Mouse (Mus musculus) forebrain, embryonic 11.5 days (tissue): Measurements from ENCODE around the gene Mrpl1. TPM values are rescaled to one million over a fixed set of nuclear protein-coding genes. Genes with fewer than 3 reads are reported as not detected.
A peak's percentile ranks its signal among the peaks of the same experiment; 100 is the strongest.

Experiments
- ATAC-seq: fragments of 200-750 bp; cut with Nextera tagmentation; replicated peaks from 2 replicates; pipeline ENCODE4 v1.8.0; 2017; ENCODE audit warnings: moderate TSS enrichment; ENCODE audit not compliant: low FRiP score
- DNase-seq: peaks from one replicate; pipeline ENCODE4 v3.0.0-alpha.2; 2017; ENCODE audit warnings: low spot score
- H3K27ac ChIP-seq: fragments of 300-500 bp; sonication (generic); 2 replicates; pipeline ENCODE4 v1.5.1; 2014; ENCODE audit warnings: low read depth, low read length
- H3K27me3 ChIP-seq: fragments of 300-500 bp; sonication (generic); 2 replicates; pipeline ENCODE4 v1.6.1; 2014; ENCODE audit warnings: mild to moderate bottlenecking, low read length, mixed read lengths; ENCODE audit not compliant: control insufficient read depth, insufficient read depth
- H3K36me3 ChIP-seq: fragments of 300-500 bp; sonication (generic); 2 replicates; pipeline ENCODE4 v1.6.1; 2014; ENCODE audit warnings: mild to moderate bottlenecking, low read length, moderate library complexity, mixed read lengths; ENCODE audit not compliant: control insufficient read depth, insufficient read depth
- H3K4me1 ChIP-seq: fragments of 300-500 bp; sonication (generic); replicated peaks from 2 replicates; pipeline ENCODE4 v1.6.1; 2014; ENCODE audit warnings: low read length, mixed read lengths; ENCODE audit not compliant: control insufficient read depth, insufficient read depth
- H3K4me2 ChIP-seq: fragments of 300-500 bp; sonication (generic); 2 replicates; pipeline ENCODE4 v1.6.1; 2014; ENCODE audit warnings: low read depth, mild to moderate bottlenecking, low read length, moderate library complexity, mixed read lengths; ENCODE audit not compliant: severe bottlenecking
- H3K4me3 ChIP-seq: fragments of 300-500 bp; sonication (generic); 2 replicates; pipeline ENCODE4 v1.5.1; 2014; ENCODE audit warnings: low read depth, low read length
- H3K9ac ChIP-seq: fragments of 300-500 bp; sonication (generic); 2 replicates; pipeline ENCODE4 v1.6.1; 2014; ENCODE audit warnings: low read length
- H3K9me3 ChIP-seq: fragments of 300-500 bp; sonication (generic); 2 replicates; pipeline ENCODE4 v1.6.1; 2016; ENCODE audit warnings: low read length, mixed read lengths; ENCODE audit not compliant: control insufficient read depth
- WGBS: fragments of 180-500 bp; shearing (Covaris S2); extraction: QIAGEN DNeasy Blood & Tissue Kit; methylation state at CpG from one replicate; pipeline ENCODE4 v1.1.7; 2014; 5-methylcytosine and 5-hydroxymethylcytosine counted together
- polyA plus RNA-seq: library from polyadenylated mRNA; unstranded; fragments of >200 nt; fragmentation: Nextera tagmentation; extraction: Ambion mirVana; gene quantifications from 2 replicates; pipeline ENCODE4 v1.2.1, GENCODE M21; 2014

Mrpl1 gene
- 20.3 and 23.6 TPM in 2 replicates for polyA plus RNA-seq

DNA sequence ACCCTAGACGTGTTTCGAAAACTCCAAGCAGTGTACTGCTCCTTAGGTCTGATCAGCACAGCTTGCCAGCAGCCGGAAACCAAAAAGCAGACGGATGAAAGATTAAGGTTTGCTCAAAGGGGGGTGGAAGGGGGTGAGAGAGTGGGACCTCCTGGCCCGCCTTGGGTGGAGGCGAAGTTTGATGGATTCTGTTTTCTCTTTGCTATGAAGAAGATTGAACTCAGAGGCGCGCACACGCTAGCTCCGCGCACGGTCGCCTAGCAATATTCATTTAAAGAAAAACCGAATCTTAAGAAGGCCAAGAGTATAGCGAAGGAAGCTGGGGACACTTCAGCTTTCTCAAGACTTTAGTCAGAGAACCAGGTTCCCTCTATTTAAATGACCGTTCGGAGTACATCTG lies at the start of gene Mrpl1:
Mrpl1 (plus strand) TSS at position 35 of the 400 bp plus-strand sequence.
- H3K27me3 ChIP-seq, result no peaks in the 10 kb centered on the region
- WGBS, result 2% methylated on average over 17 of the region's 17 CpGs
- peak within 1 kb of the TSS; percentile 15; the same call in 1 of the 2 replicates for H3K27ac ChIP-seq
- H3K4me3 ChIP-seq, result peak within 1 kb of the TSS; percentile 81
- H3K9ac ChIP-seq, result peak within 1 kb of the TSS; percentile 80
- H3K36me3 ChIP-seq, result no peaks in the 10 kb centered on the region
- H3K4me2 ChIP-seq, result peak within 1 kb of the TSS; percentile 66
- DNase-seq, result peak; percentile 52
- H3K4me1 ChIP-seq, result no peaks in the 10 kb centered on the region; the same call in 1 of the 2 replicates
- ATAC-seq, result peak; percentile 74
- no peaks in the 10 kb centered on the region for H3K9me3 ChIP-seq

DNA sequence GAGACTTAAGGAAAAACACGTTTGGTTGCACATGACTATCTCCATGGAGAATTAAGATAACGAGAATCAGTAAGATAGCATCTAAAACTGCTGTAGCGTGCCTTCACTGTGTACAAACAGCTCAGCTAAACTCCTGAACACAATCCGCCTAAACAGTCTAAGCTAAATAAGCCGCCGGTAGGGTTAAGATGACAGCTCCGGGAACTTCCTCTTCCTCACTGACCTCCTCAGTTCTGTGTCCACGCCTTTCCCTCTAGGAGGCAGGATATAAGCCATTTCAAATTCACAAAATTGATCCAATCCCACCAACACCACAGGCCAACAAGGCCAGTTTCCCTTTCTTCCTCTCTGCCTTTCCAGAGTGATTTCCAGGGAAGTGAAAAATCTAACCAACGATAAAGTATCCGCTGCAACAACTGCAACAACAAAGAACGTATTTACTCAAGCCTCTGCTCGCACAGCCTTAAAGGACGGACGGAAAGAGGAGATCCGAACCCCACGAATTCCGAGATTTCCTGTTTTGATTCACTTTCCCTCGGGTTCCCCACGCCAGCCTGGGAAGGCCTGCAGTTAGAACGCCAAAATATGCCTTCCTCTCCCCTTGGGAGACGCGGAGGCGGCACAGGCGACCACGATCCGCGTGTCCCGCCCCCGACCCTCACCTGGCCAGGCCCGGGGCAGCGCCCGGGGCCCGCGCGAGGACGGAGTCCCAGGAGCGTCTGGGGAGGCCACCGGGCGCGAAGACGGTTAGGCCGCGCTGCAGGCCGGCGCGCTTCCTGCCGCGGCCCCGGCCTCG lies 48.6 kb upstream of the Mrpl1 start:
- DNase-seq, result peak; percentile 66
- Histone ChIP-seq H3K4me3 (peak overlapping the region; percentile 93), H3K9ac (peak overlapping the region; percentile 96), H3K4me1 (peaks cover 2% of the 10 kb centered on the region; the same call in 1 of the 2 replicates), H3K4me2 (peak overlapping the region; percentile 86), H3K27ac (peak overlapping the region; percentile 98), H3K36me3 (no peaks in the 10 kb centered on the region), H3K27me3 (no peaks in the 10 kb centered on the region), H3K9me3 (no peaks in the 10 kb centered on the region)
- peak; percentile 4 for ATAC-seq
- WGBS, result under 1% methylated on average over 43 of the region's 50 CpGs

DNA sequence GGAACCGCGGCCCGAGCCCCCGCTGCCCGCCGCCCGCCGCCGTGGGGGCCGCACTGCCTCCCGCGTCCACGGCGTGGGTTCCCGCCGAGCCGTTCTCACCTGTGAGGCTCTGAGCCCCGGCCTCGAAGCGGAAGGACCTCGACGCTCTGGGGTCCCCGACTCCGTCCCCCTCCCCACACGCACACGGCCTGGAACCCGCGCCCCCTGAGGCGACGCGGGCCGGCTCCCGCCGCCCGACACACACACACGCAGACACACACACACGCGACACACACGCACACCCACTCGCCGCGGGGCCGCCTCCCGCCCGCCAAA lies 48.1 kb upstream of the Mrpl1 start:
- WGBS, result 0% methylated on average over 30 of the region's 45 CpGs
- Histone ChIP-seq H3K9ac (peak overlapping the region; percentile 96), H3K36me3 (no peaks in the 10 kb centered on the region), H3K27ac (peak overlapping the region; percentile 98), H3K4me2 (peak overlapping the region; percentile 86), H3K9me3 (no peaks in the 10 kb centered on the region), H3K27me3 (no peaks in the 10 kb centered on the region), H3K4me1 (peaks cover 2% of the 10 kb centered on the region; the same call in 1 of the 2 replicates), H3K4me3 (peak overlapping the region; percentile 93)
- DNase-seq (no peak), ATAC-seq (peak; percentile 54)

DNA sequence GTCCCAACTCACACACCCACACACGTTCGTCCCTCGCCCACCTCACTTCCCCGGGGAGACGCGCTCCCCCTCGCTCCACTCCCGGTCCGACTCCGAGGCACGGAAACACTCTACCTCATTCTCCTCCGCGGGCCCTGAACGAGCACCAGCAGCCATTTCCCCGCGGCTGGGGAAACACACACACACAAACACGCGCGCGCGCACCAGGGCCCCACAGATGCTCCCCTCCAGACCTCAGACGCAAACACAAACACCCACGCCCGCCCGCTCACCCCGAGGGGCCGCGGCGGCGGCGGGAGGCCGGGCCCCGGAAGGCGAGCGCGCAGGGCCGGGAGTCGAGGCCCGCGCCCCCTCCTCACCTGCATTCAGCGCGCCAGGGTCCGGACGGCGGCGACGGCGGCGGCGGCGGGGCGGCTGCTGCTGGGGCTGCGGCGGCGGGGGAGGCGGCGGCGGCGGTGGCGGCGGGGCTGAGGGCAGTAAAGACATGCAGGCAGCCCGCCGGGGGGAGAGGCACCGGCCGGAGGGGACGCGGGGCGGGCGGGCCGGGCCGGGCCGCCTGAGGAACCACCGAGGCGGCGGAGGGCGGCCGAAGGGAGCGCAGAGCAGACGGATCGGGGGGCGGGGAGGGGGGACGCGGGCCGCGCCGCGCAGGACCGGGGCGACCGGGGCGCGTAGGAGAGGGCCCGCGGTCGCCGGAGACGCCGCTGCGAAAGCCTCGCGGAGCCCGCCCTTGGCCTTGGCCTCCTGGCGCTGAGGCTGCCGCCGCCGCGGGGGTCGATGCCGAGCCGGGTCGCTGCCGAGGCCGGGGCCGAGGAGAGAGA lies 47.5 kb upstream of the Mrpl1 start:
- Histone ChIP-seq H3K27me3 (no peaks in the 10 kb centered on the region), H3K27ac (peak overlapping the region; percentile 98), H3K4me3 (peak overlapping the region; percentile 93), H3K4me1 (peaks cover 2% of the 10 kb centered on the region; the same call in 1 of the 2 replicates), H3K36me3 (no peaks in the 10 kb centered on the region), H3K9me3 (no peaks in the 10 kb centered on the region), H3K9ac (peak overlapping the region; percentile 96), H3K4me2 (peak overlapping the region; percentile 86)
- ATAC-seq (peak; percentile 70), DNase-seq (peak; percentile 79)
- whole genome bisulfite sequencing, result under 1% methylated on average over 80 of the region's 114 CpGs

DNA sequence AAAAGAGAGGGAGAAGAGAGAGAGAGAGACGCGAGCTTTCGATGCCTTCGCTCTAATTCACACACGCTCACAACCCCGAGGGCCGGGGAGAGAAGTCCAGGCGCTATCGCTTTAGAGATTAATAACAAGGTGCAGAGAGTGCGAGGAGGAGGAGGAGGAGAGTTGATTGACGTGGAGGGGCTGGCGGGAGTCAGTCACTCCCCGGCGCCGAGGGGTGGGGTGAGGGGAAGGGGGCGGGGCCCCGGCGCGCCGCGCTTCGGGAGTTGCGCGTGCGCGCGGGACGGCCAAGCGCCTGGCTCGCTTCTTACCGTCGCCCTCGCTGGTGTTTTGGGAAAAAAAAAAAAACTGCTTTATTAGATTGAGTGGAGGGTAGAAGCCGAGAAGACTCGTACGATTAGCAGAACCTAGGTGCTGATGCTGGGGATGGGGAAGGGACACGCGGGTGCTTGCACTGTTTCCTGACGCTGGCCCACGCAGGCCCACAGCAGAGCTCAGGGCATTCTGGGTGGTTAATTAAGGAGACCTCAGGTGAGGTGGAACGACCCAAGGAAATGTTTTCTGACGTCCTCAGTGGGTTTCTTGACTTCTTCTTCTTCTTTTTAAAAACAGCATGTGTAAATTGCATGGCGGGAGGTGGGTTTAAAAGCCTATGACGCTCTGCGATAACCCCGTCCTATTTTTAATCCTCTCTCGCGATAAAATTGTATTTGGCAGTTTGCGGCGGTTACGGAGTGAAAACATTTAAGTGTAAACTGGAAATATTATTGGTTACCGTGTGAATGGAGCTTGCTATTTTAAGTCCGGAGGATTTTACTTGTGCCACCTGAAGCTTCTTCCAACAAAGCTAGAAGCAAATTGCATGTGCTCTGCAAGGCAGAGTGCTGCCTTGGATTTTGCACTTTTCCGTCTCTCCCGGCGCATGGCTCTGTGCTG lies 46.6 kb upstream of the Mrpl1 start:
- peak; percentile 94 for DNase-seq

DNA sequence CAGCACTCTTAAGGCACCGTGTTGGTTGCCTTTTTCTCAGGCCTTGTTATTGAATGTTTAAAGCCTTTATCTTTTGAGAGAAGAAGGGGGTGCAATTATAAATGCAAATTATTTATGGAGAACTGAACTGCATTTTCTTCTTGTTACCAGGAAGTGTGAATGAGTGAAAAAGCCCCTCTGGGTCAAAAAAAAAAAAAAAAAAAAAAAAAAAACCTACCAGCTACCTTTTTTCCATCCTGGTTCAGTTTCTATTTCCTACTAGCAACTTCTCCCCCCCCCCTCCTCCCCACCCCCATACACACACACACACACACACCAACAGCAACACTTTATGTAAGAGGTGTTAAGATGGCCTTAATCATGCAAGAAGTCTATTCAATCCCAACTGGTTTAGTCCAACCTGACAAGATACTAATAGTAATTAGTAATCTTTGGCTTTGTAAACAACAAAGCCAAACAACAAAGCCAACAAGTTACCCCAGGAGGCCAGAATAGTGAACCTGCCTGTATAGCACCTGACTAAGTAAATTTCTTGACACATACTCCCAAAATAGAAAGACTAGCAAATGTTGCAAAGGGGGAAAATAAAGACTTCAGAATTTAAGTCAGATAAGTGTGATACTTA lies 45.8 kb upstream of the Mrpl1 start:
- peak overlapping the region; percentile 93 for H3K4me3 ChIP-seq
- H3K27ac ChIP-seq, result no peak overlapping the region
- H3K4me1 ChIP-seq, result peaks cover 2% of the 10 kb centered on the region; the same call in 1 of the 2 replicates
- 3% methylated on average over 1 of the region's 1 CpGs for WGBS
- no peak for DNase-seq
- H3K9ac ChIP-seq, result peak overlapping the region; percentile 96
- no peaks in the 10 kb centered on the region for H3K36me3 ChIP-seq
- no peaks in the 10 kb centered on the region for H3K9me3 ChIP-seq
- H3K4me2 ChIP-seq, result peak overlapping the region; percentile 86
- no peaks in the 10 kb centered on the region for H3K27me3 ChIP-seq
- ATAC-seq, result no peak

More for the DNA sequence above, 46.6 kb upstream of the Mrpl1 start:
- peak overlapping the region; percentile 86 for H3K4me2 ChIP-seq
- H3K9ac ChIP-seq, result peak overlapping the region; percentile 96
- peaks cover 2% of the 10 kb centered on the region; the same call in 1 of the 2 replicates for H3K4me1 ChIP-seq
- H3K27ac ChIP-seq, result peak overlapping the region; percentile 98
- no peaks in the 10 kb centered on the region for H3K9me3 ChIP-seq
- H3K4me3 ChIP-seq, result peak overlapping the region; percentile 93
- WGBS, result under 1% methylated on average over 56 of the region's 56 CpGs
- no peaks in the 10 kb centered on the region for H3K27me3 ChIP-seq
- peak; percentile 91 for ATAC-seq
- no peaks in the 10 kb centered on the region for H3K36me3 ChIP-seq

DNA sequence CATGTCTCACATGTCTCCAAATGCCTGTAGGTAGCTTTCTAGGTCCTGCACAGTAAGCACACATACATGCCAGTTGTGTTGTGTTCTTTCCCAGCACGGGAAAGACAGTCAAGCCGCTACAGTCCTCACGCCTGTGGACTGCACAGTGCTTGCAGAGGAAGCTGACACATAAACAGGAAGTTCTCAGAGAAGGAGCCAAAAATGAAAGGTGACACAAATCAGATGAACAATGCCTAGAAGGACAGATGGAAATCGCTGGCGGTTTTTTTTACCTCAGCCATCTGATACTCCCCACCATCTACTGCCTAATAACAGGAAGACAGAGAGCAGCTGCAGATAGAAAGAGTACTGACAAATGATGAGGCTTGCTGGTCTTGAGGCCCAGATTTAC lies 45.3 kb upstream of the Mrpl1 start, which contains the start of gene Cnot6l:
Cnot6l (minus strand) TSS at position 151 of the 391 bp plus-strand sequence.
- DNase-seq (no peak), ATAC-seq (no peak)
- Histone ChIP-seq H3K9ac (peak within 1 kb of the TSS; percentile 96), H3K4me1 (peaks cover 2% of the 10 kb centered on the region; the same call in 1 of the 2 replicates), H3K27me3 (no peaks in the 10 kb centered on the region), H3K4me3 (peak within 1 kb of the TSS; percentile 93), H3K27ac (no peak within 1 kb of the TSS), H3K9me3 (no peaks in the 10 kb centered on the region), H3K36me3 (no peaks in the 10 kb centered on the region), H3K4me2 (peak within 1 kb of the TSS; percentile 86)
- 64% methylated on average over 5 of the region's 5 CpGs for WGBS
